Mouse (Mus musculus): Measurements from ENCODE around the gene Olfr1242.

Gene Olfr1242

GRCm38 (mm10) chr2:89498235-89498634 is at the start of gene Olfr1242:
Gene Olfr1242, minus strand, starts transcription at chr2:89498335.
- no peak for DNase-seq (ENCODE audit: low spot score in 2 of 2)

- no peak for DNase-seq (ENCODE audit: low spot score in 2 of 2)
Observed at GRCm38 (mm10) chr2:89544516-89544915, 46.4 kb upstream of the Olfr1242 start.

GRCm38 (mm10) chr2:89539923-89540322 is 41.8 kb upstream of the Olfr1242 start:
- no peak for DNase-seq (ENCODE audit: low spot score in 2 of 2)

DNA sequence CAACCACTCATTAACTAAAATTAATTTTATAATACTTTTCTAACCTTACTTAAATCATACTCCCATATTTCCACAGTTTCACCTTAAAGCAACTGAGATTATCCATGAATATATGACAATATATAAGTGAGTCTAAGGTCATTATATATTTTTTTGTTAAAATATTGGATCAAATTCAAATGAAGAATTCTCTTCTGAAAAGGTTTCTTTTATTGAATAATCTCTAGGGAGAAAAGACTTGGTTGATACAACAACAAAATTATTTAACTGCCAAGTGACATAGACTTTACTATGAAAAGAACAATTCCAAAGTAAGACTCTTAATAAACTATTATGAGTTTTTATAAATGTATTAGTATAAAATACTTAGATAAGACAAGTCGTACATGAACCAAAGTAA is 33.3 kb upstream of the Olfr1242 start, which contains the start of gene Olfr1243:
TSS of gene Olfr1243 (minus strand) at position 101 of the 400 bp plus-strand sequence.
- no peak for DNase-seq (ENCODE audit: low spot score in 2 of 2)

- no peak for DNase-seq (ENCODE audit: low spot score in 2 of 2)
Observed at GRCm38 (mm10) chr2:89487026-89487425, 11.1 kb downstream of the Olfr1242 start, which contains the start of gene Olfr1241. Gene Olfr1241, minus strand, starts transcription at chr2:89487126.

- DNase-seq (ENCODE audit: low spot score in 2 of 2): no peak
Observed at GRCm38 (mm10) chr2:89442900-89443299, 55.2 kb downstream of the Olfr1242 start, which contains the start of gene Olfr1240. Gene Olfr1240, minus strand, starts transcription at chr2:89443000.

All from frontal cortex, postnatal 25 days (tissue).